15 mouse cellular contexts compared by ENCODE assay signal in genomic region chr2:51444386-51445080, GRCm38 (mm10).
"Had no signal": no experiment of that assay in that cellular context is flagged by ENCODE, and none has a peak within 500 bp of the region (broad histone marks: within the 10 kb centered on the region; RNA-seq: fewer than 3 reads in every experiment).

No protein-coding gene starts in this region.

- DNase-seq: kidney, adult 18-20 months; kidney, postnatal 10 days; kidney, postnatal 4 days; liver; liver, embryonic 13.5 days; liver, postnatal 0 days; right cerebral cortex, postnatal 4 days; spleen, adult 18-20 months; thymus, postnatal 36 days had no signal

- H3K9ac ChIP-seq: limb, embryonic 12.5 days; liver, embryonic 13.5 days; liver, postnatal 0 days; lung, embryonic 15.5 days; neural tube, embryonic 15.5 days; stomach, embryonic 15.5 days had no signal

- H3K27me3 ChIP-seq: limb, embryonic 12.5 days; liver, embryonic 13.5 days; lung, embryonic 15.5 days; neural tube, embryonic 15.5 days; stomach, embryonic 15.5 days had no signal

- H3K36me3 ChIP-seq: limb, embryonic 12.5 days; liver, embryonic 13.5 days; lung, embryonic 15.5 days; neural tube, embryonic 15.5 days; stomach, embryonic 15.5 days had no signal

- H3K4me1 ChIP-seq: limb, embryonic 12.5 days; liver, embryonic 13.5 days; lung, embryonic 15.5 days; neural tube, embryonic 15.5 days; stomach, embryonic 15.5 days had no signal

- H3K27ac ChIP-seq: layer of hippocampus, adult 2 months; limb, embryonic 12.5 days; liver, embryonic 13.5 days; lung, embryonic 15.5 days; neural tube, embryonic 15.5 days; stomach, embryonic 15.5 days had no signal

- ATAC-seq: inflammation-experienced regulatory T-cells, adult 6 months; liver, postnatal 0 days had no signal

- H3K4me2 ChIP-seq: limb, embryonic 12.5 days; liver, embryonic 13.5 days; lung, embryonic 15.5 days; neural tube, embryonic 15.5 days; stomach, embryonic 15.5 days had no signal

- H3K4me3 ChIP-seq: layer of hippocampus, adult 2 months; limb, embryonic 12.5 days; liver, embryonic 13.5 days; lung, embryonic 15.5 days; neural tube, embryonic 15.5 days; stomach, embryonic 15.5 days had no signal

- H3K9me3 ChIP-seq: liver, embryonic 13.5 days; lung, embryonic 15.5 days; neural tube, embryonic 15.5 days; stomach, embryonic 15.5 days had no signal
